In genomic region chr17:27804156-27804690, GRCm38 (mm10) we compare ENCODE assay signal across 17 mouse cellular contexts. TPM values are rescaled to one million over a fixed set of nuclear protein-coding genes. Genes with fewer than 3 reads are reported as not detected.
A peak's percentile ranks its signal among the peaks of the same experiment; 100 is the strongest.
DNase-seq lines count a peak whose midpoint lies in the region; ATAC-seq and TF ChIP-seq lines count a peak whose summit lies in the region.
"Had no signal": no experiment of that assay in that cellular context is flagged by ENCODE, and none has a peak within 500 bp of the region (broad histone marks: within the 10 kb centered on the region; RNA-seq: fewer than 3 reads in every experiment).

No protein-coding gene starts in this region.

- H3K27ac ChIP-seq in heart, embryonic 13.5 days (replicated peaks): no peak overlapping the region
- no peak overlapping the region for H3K27ac ChIP-seq in heart, adult 2 months
- H3K27ac ChIP-seq in liver, embryonic 13.5 days: no peak overlapping the region
- H3K27ac ChIP-seq in lung, postnatal 0 days (ENCODE audit: low read length): no peak overlapping the region
- H3K27ac ChIP-seq: embryonic facial prominence, embryonic 15.5 days; forebrain, embryonic 10.5 days; hindbrain, embryonic 10.5 days; hindbrain, embryonic 14.5 days had no signal

- H3K4me1 ChIP-seq in heart, embryonic 13.5 days: peaks cover 63% of the 10 kb centered on the region
- peaks cover 22% of the 10 kb centered on the region for H3K4me1 ChIP-seq in heart, adult 2 months (ENCODE audit: control insufficient read depth, insufficient read depth, low read length)
- H3K4me1 ChIP-seq in liver, embryonic 13.5 days (replicated peaks): peaks cover 74% of the 10 kb centered on the region
- peaks cover 19% of the 10 kb centered on the region; the same call in 1 of the 2 replicates for H3K4me1 ChIP-seq in lung, postnatal 0 days (ENCODE audit: insufficient read depth, low read depth, low read length)
- H3K4me1 ChIP-seq in lung, adult 2 months (ENCODE audit: control insufficient read depth, insufficient read depth, low read length): peaks cover 32% of the 10 kb centered on the region

- WGBS in heart, embryonic 13.5 days: 62% methylated on average over 7 of the region's 7 CpGs
- WGBS in heart, adult 2 months: 79% methylated on average over 7 of the region's 7 CpGs
- WGBS in liver, embryonic 13.5 days (ENCODE audit: insufficient replicate concordance): 70% methylated on average over 7 of the region's 7 CpGs
- WGBS in lung, postnatal 0 days: 59% methylated on average over 7 of the region's 7 CpGs
- WGBS in lung, adult 2 months: 72% methylated on average over 7 of the region's 7 CpGs

- no peak for TF ChIP-seq EP300 in heart, adult 2 months (IDR thresholded peaks at IDR 0.05; ENCODE audit: insufficient read depth, low read depth, low read length)
- no peak for TF ChIP-seq EP300 in lung, postnatal 0 days (IDR thresholded peaks at IDR 0.05)

- peak; percentile 47 for DNase-seq in adrenal gland, adult 2 months
- DNase-seq in adrenal gland, adult 8-10 months: no peak
- no peak for DNase-seq in heart, adult 2 months
- no peak for DNase-seq in liver, embryonic 13.5 days
- no peak for DNase-seq in liver
- DNase-seq in lung, postnatal 0 days (ENCODE audit: low spot score): peak; percentile 52
- no peak for DNase-seq in lung, adult 2 months
- DNase-seq: embryo, embryonic 11 days; heart, adult 18-20 months had no signal

- no peak for TF ChIP-seq POLR2A in heart, adult 2 months (IDR thresholded peaks at IDR 0.05; ENCODE audit: insufficient read depth, low read depth, low read length)
- TF ChIP-seq POLR2A in lung, adult 2 months (IDR thresholded peaks at IDR 0.05; ENCODE audit: borderline replicate concordance, extremely low read depth, low read depth, low read length): no peak

- H3K27me3 ChIP-seq in heart, embryonic 13.5 days (replicated peaks): no peaks in the 10 kb centered on the region
- no peaks in the 10 kb centered on the region for H3K27me3 ChIP-seq in heart, adult 2 months (ENCODE audit: control insufficient read depth, insufficient read depth, low read length)
- no peaks in the 10 kb centered on the region for H3K27me3 ChIP-seq in liver, embryonic 13.5 days
- no peaks in the 10 kb centered on the region for H3K27me3 ChIP-seq in lung, postnatal 0 days (replicated peaks; ENCODE audit: insufficient read depth, low read length)
- H3K27me3 ChIP-seq: embryonic facial prominence, embryonic 15.5 days had no signal

- no peaks in the 10 kb centered on the region for H3K9me3 ChIP-seq in heart, embryonic 13.5 days
- no peaks in the 10 kb centered on the region for H3K9me3 ChIP-seq in liver, embryonic 13.5 days (replicated peaks)
- no peaks in the 10 kb centered on the region for H3K9me3 ChIP-seq in lung, postnatal 0 days (ENCODE audit: low read length)
- H3K9me3 ChIP-seq: embryonic facial prominence, embryonic 15.5 days; forebrain, embryonic 10.5 days; hindbrain, embryonic 10.5 days had no signal

- H3K36me3 ChIP-seq in heart, embryonic 13.5 days: no peaks in the 10 kb centered on the region
- no peaks in the 10 kb centered on the region; the same call in 1 of the 2 replicates for H3K36me3 ChIP-seq in heart, adult 2 months (ENCODE audit: control insufficient read depth, insufficient read depth, low read length)
- H3K36me3 ChIP-seq in liver, embryonic 13.5 days: no peaks in the 10 kb centered on the region
- no peaks in the 10 kb centered on the region for H3K36me3 ChIP-seq in lung, postnatal 0 days (ENCODE audit: insufficient read depth, low read length)
- H3K36me3 ChIP-seq: embryonic facial prominence, embryonic 15.5 days; hindbrain, embryonic 10.5 days had no signal

- no peak for ATAC-seq in heart, embryonic 13.5 days (ENCODE audit: extremely low read depth, insufficient number of reproducible peaks, low FRiP score, low TSS enrichment)
- ATAC-seq in liver, embryonic 13.5 days (ENCODE audit: low read depth): no peak
- ATAC-seq in lung, postnatal 0 days: peak; percentile 41
- ATAC-seq: forebrain, embryonic 14.5 days had no signal

- no peak for TF ChIP-seq CTCF in heart, adult 2 months (IDR thresholded peaks at IDR 0.05)
- no peak for TF ChIP-seq CTCF in lung, postnatal 0 days (IDR thresholded peaks at IDR 0.05)
- TF ChIP-seq CTCF in lung, adult 2 months (IDR thresholded peaks at IDR 0.05; ENCODE audit: insufficient read depth, low read length): no peak

- no peak overlapping the region for H3K4me3 ChIP-seq in heart, embryonic 13.5 days
- no peak overlapping the region for H3K4me3 ChIP-seq in heart, adult 2 months
- H3K4me3 ChIP-seq in liver, embryonic 13.5 days (replicated peaks): no peak overlapping the region
- H3K4me3 ChIP-seq in lung, postnatal 0 days (ENCODE audit: low read depth, low read length): no peak overlapping the region
- H3K4me3 ChIP-seq in lung, adult 2 months (replicated peaks; ENCODE audit: extremely low read depth, low read depth, low read length): no peak overlapping the region
- H3K4me3 ChIP-seq: embryonic facial prominence, embryonic 15.5 days; erythroblast, embryonic 14.5 days; forebrain, embryonic 10.5 days; hindbrain, embryonic 10.5 days had no signal

- intact Hi-C loops in heart, adult 2 months (cut with DNase I): no loop called here

- no peak overlapping the region for H3K4me2 ChIP-seq in heart, embryonic 13.5 days
- no peak overlapping the region for H3K4me2 ChIP-seq in liver, embryonic 13.5 days
- no peak overlapping the region for H3K4me2 ChIP-seq in lung, postnatal 0 days (replicated peaks; ENCODE audit: low read depth, low read length)
- H3K4me2 ChIP-seq: embryonic facial prominence, embryonic 15.5 days; heart, embryonic 11.5 days; hindbrain, embryonic 14.5 days had no signal

- peaks cover 16% of the 10 kb centered on the region for H3K79me2 ChIP-seq in heart, adult 2 months (replicated peaks; ENCODE audit: control insufficient read depth, insufficient read depth, low read length)

- H3K9ac ChIP-seq in heart, embryonic 13.5 days: 0 out of 2 replicates have a peak overlapping the region, but pooled peaks have one; percentile 20
- no peak overlapping the region for H3K9ac ChIP-seq in heart, adult 2 months (ENCODE audit: low read depth, low read length)
- H3K9ac ChIP-seq in liver, embryonic 13.5 days: peak overlapping the region; percentile 26; the same call in 1 of the 2 replicates
- H3K9ac ChIP-seq in lung, postnatal 0 days (replicated peaks; ENCODE audit: low read depth): no peak overlapping the region
- H3K9ac ChIP-seq: embryonic facial prominence, embryonic 15.5 days; hindbrain, embryonic 14.5 days had no signal

RNA-seq across cellular contexts. Expression of gene D17Wsu92e, which starts 16.2 kb away (rescaled TPM):
- total RNA-seq in adrenal gland, adult 2 months (2021): 100 to 1,000 TPM; 159 to 164 TPM
- polyA plus RNA-seq in adrenal gland, adult 2 months (2012; rRNA removed): 113 and 145 TPM in 2 replicates
- 100 to 1,000 TPM; 149 to 177 (median 165) TPM for total RNA-seq in adrenal gland, adult 8-10 months (2022)
- polyA plus RNA-seq in heart, embryonic 13.5 days (2015; fragmentation: Nextera tagmentation; extraction: Ambion mirVana): 13.1 and 13.4 TPM in 2 replicates
- 100 to 1,000 TPM; 136 to 151 TPM for total RNA-seq in heart, adult 2 months (2021)
- polyA plus RNA-seq in heart, adult 2 months (2012; rRNA removed): 112 and 163 TPM in 2 replicates
- 13.2 and 13.3 TPM in 2 replicates for polyA plus RNA-seq in liver, embryonic 13.5 days (2015; fragmentation: Nextera tagmentation; extraction: Ambion mirVana)
- polyA plus RNA-seq in lung, postnatal 0 days (2015; fragmentation: Nextera tagmentation; extraction: Ambion mirVana): 17.6 and 20.3 TPM in 2 replicates
- 95.1 and 131 TPM in 2 replicates for polyA plus RNA-seq in lung, adult 2 months (2012; rRNA removed)

RNA-seq across cellular contexts. Expression of gene Snrpc, which starts 33.7 kb away (rescaled TPM):
- 10 to 100 TPM; 74.5 to 79.8 TPM for total RNA-seq in adrenal gland, adult 2 months (2021)
- 180 and 188 TPM in 2 replicates for polyA plus RNA-seq in adrenal gland, adult 2 months (2012; rRNA removed)
- 10 to 100 TPM; 58.4 to 66.3 (median 59.3) TPM for total RNA-seq in adrenal gland, adult 8-10 months (2022)
- polyA plus RNA-seq in heart, embryonic 13.5 days (2015; fragmentation: Nextera tagmentation; extraction: Ambion mirVana): 219 and 230 TPM in 2 replicates
- 10 to 100 TPM; 44.5 to 55.2 TPM for total RNA-seq in heart, adult 2 months (2021)
- 43.4 and 52.4 TPM in 2 replicates for polyA plus RNA-seq in heart, adult 2 months (2012; rRNA removed)
- polyA plus RNA-seq in liver, embryonic 13.5 days (2015; fragmentation: Nextera tagmentation; extraction: Ambion mirVana): 182 and 183 TPM in 2 replicates
- 172 and 185 TPM in 2 replicates for polyA plus RNA-seq in lung, postnatal 0 days (2015; fragmentation: Nextera tagmentation; extraction: Ambion mirVana)
- polyA plus RNA-seq in lung, adult 2 months (2012; rRNA removed): 81.0 and 90.0 TPM in 2 replicates

RNA-seq across cellular contexts. Expression of gene Uhrf1bp1, which starts 52.0 kb away (rescaled TPM):
- total RNA-seq in adrenal gland, adult 2 months (2021): 10 to 100 TPM; 25.2 to 38.7 TPM
- polyA plus RNA-seq in adrenal gland, adult 2 months (2012; rRNA removed): 14.1 and 15.0 TPM in 2 replicates
- 10 to 100 TPM; 35.3 to 36.2 (median 35.8) TPM for total RNA-seq in adrenal gland, adult 8-10 months (2022)
- 3.1 TPM in 2 replicates for polyA plus RNA-seq in heart, embryonic 13.5 days (2015; fragmentation: Nextera tagmentation; extraction: Ambion mirVana)
- 10 to 100 TPM; 14.7 to 19.4 TPM for total RNA-seq in heart, adult 2 months (2021)
- 5.3 and 10.1 TPM in 2 replicates for polyA plus RNA-seq in heart, adult 2 months (2012; rRNA removed)
- 2.0 and 3.5 TPM in 2 replicates for polyA plus RNA-seq in liver, embryonic 13.5 days (2015; fragmentation: Nextera tagmentation; extraction: Ambion mirVana)
- 1.5 and 1.6 TPM in 2 replicates for polyA plus RNA-seq in lung, postnatal 0 days (2015; fragmentation: Nextera tagmentation; extraction: Ambion mirVana)
- polyA plus RNA-seq in lung, adult 2 months (2012; rRNA removed): 8.4 and 8.5 TPM in 2 replicates

Comparison
In these comparisons a context has a peak if more than half of its experiments do, and no peak if none do; other contexts are left out.
1. DNase-seq: peak in adrenal gland, adult 2 months (single experiment) and lung, postnatal 0 days (single experiment); none in adrenal gland, adult 8-10 months (single experiment), heart, adult 2 months (0 of 2), liver, embryonic 13.5 days (single experiment), liver (single experiment) and lung, adult 2 months (single experiment).
2. H3K9ac ChIP-seq: peak in heart, embryonic 13.5 days (single experiment) and liver, embryonic 13.5 days (single experiment); none in heart, adult 2 months (single experiment) and lung, postnatal 0 days (single experiment).